Mouse (Mus musculus): ENCODE measurements at regions not wholly inside any gene's neighbourhood (a gene's known extent, or its start where the extent isn't known, plus 50 kb on each side); places are given as distances from the start of the nearest gene placed in this dataset.

GRCm38 (mm10) chr4:131478923-131479322 lies 359.2 kb downstream of the Ptpru start:
- no peak for TF ChIP-seq CTCF (IDR thresholded peaks at IDR 0.05; ENCODE audit: insufficient read depth, low read depth, low read length)
- no peak for TF ChIP-seq POLR2A (IDR thresholded peaks at IDR 0.05; ENCODE audit: insufficient read depth, low read depth, low read length)
